Mouse (Mus musculus): ENCODE measurements at regions not wholly inside any gene's neighbourhood (a gene's known extent, or its start where the extent isn't known, plus 50 kb on each side); places are given as distances from the start of the nearest gene placed in this dataset.

- TF ChIP-seq CTCF (IDR thresholded peaks at IDR 0.05; ENCODE audit: borderline replicate concordance, extremely low read depth, insufficient read depth, insufficient read length) (no peak), POLR2A (IDR thresholded peaks at IDR 0.05; ENCODE audit: borderline replicate concordance, extremely low read depth, insufficient read depth, insufficient read length, poor library complexity, severe bottlenecking) (no peak)
Observed at GRCm38 (mm10) chr10:20827473-20827872, 102.6 kb upstream of the Pde7b start.

Data from brain, embryonic 14.5 days (tissue).